Mouse (Mus musculus) intestine, postnatal 0 days (tissue): ENCODE results near the gene Zmynd10. TPM values are rescaled to one million over a fixed set of nuclear protein-coding genes. Genes with fewer than 3 reads are reported as not detected.
A peak's percentile ranks its signal among the peaks of the same experiment; 100 is the strongest.

Experiments used
- ATAC-seq: fragments of 200-750 bp; cut with Nextera tagmentation; 2 replicates; pipeline ENCODE4 v1.8.0; 2017; ENCODE audit warnings: mild to moderate bottlenecking, moderate TSS enrichment, moderate library complexity
- H3K27ac ChIP-seq: fragments of 300-500 bp; sonication (generic); 2 replicates; pipeline ENCODE4 v1.5.1; 2014; ENCODE audit warnings: mild to moderate bottlenecking, low read depth, low read length, moderate library complexity
- H3K27me3 ChIP-seq: fragments of 300-500 bp; sonication (generic); replicated peaks from 2 replicates; pipeline ENCODE4 v1.6.1; 2014; ENCODE audit warnings: low read length, mixed read lengths; ENCODE audit not compliant: control insufficient read depth, insufficient read depth
- H3K36me3 ChIP-seq: fragments of 300-500 bp; sonication (generic); 2 replicates; pipeline ENCODE4 v1.6.1; 2014; ENCODE audit warnings: mild to moderate bottlenecking, moderate library complexity; ENCODE audit not compliant: control insufficient read depth, insufficient read depth
- H3K4me1 ChIP-seq: fragments of 300-500 bp; sonication (generic); replicated peaks from 2 replicates; pipeline ENCODE4 v1.6.1; 2014; ENCODE audit warnings: antibody characterized with exemption, low read length, mixed read lengths; ENCODE audit not compliant: control insufficient read depth, insufficient read depth
- H3K4me2 ChIP-seq: fragments of 300-500 bp; sonication (generic); replicated peaks from 2 replicates; pipeline ENCODE4 v1.6.1; 2014; ENCODE audit warnings: low read depth, mild to moderate bottlenecking, moderate library complexity
- H3K4me3 ChIP-seq: fragments of 300-500 bp; sonication (generic); 2 replicates; pipeline ENCODE4 v1.5.1; 2014; ENCODE audit warnings: low read depth, low read length
- H3K9ac ChIP-seq: fragments of 300-500 bp; sonication (generic); 2 replicates; pipeline ENCODE4 v1.6.1; 2014; ENCODE audit warnings: mild to moderate bottlenecking, low read depth, low read length
- H3K9me3 ChIP-seq: fragments of 300-500 bp; sonication (generic); 2 replicates; pipeline ENCODE4 v1.6.1; 2016; ENCODE audit warnings: mixed run types; ENCODE audit not compliant: control insufficient read depth
- CTCF ChIP-seq: sonication (generic); IDR thresholded peaks from 2 replicates; pipeline ENCODE4 v1.5.1; 2016; ENCODE audit warnings: low read depth, mild to moderate bottlenecking, control low read depth, antibody characterized with exemption, moderate library complexity
- WGBS: fragments of 180-500 bp; shearing (Covaris S2); extraction: QIAGEN DNeasy Blood & Tissue Kit; methylation state at CpG from one replicate; pipeline ENCODE4 v1.1.7; 2014; 5-methylcytosine and 5-hydroxymethylcytosine counted together
- polyA plus RNA-seq: library from polyadenylated mRNA; unstranded; fragments of >200 nt; fragmentation: Nextera tagmentation; extraction: Ambion mirVana; gene quantifications from 2 replicates; pipeline ENCODE4 v1.2.1, GENCODE M21; 2015

The Zmynd10 gene
- polyA plus RNA-seq, 1 experiment from 2014 or later = 5.0 TPM

GRCm38 (mm10) chr9:107586504-107586903, 39.4 kb downstream of the Zmynd10 start:
- Histone ChIP-seq H3K27ac (peak overlapping the region; percentile 78), H3K4me2 (peak overlapping the region; percentile 6; the same call in 1 of the 2 replicates), H3K27me3 (no peaks in the 10 kb centered on the region), H3K4me1 (peaks cover 4% of the 10 kb centered on the region; the same call in 1 of the 2 replicates), H3K9ac (no peak overlapping the region), H3K9me3 (no peaks in the 10 kb centered on the region), H3K36me3 (peaks cover 30% of the 10 kb centered on the region), H3K4me3 (no peak overlapping the region)
- ATAC-seq = no peak
- 83% methylated on average over 5 of the region's 5 CpGs for WGBS
- no peak for TF ChIP-seq CTCF

GRCm38 (mm10) chr9:107586974-107587832, 40.1 kb downstream of the Zmynd10 start, which contains the start of gene Ifrd2:
Ifrd2 (plus strand) TSS chr9:107587642.
- peaks cover 4% of the 10 kb centered on the region; the same call in 1 of the 2 replicates for H3K4me1 ChIP-seq
- peak within 1 kb of the TSS; percentile 78 for H3K27ac ChIP-seq
- peak within 1 kb of the TSS; percentile 87 for H3K4me2 ChIP-seq
- 9% methylated on average over 46 of the region's 46 CpGs for WGBS
- H3K9me3 ChIP-seq = no peaks in the 10 kb centered on the region
- peaks cover 37% of the 10 kb centered on the region for H3K36me3 ChIP-seq
- H3K9ac ChIP-seq = peak within 1 kb of the TSS; percentile 47
- no peaks in the 10 kb centered on the region for H3K27me3 ChIP-seq
- peak within 1 kb of the TSS; percentile 70 for H3K4me3 ChIP-seq
- ATAC-seq = peak; percentile 92
- no peak; the same call in 1 of the 2 replicates for TF ChIP-seq CTCF

- TF ChIP-seq CTCF = no peak
- peak; percentile 2; the same call in 1 of the 2 replicates for ATAC-seq
- no peaks in the 10 kb centered on the region for H3K27me3 ChIP-seq
- H3K4me1 ChIP-seq = peaks cover 4% of the 10 kb centered on the region; the same call in 1 of the 2 replicates
- H3K4me2 ChIP-seq = peak overlapping the region; percentile 87
- H3K27ac ChIP-seq = no peak overlapping the region
- 1% methylated on average over 33 of the region's 33 CpGs for WGBS
- no peaks in the 10 kb centered on the region for H3K9me3 ChIP-seq
- peak overlapping the region; percentile 70 for H3K4me3 ChIP-seq
- peaks cover 41% of the 10 kb centered on the region for H3K36me3 ChIP-seq
- H3K9ac ChIP-seq = peak overlapping the region; percentile 47
These were observed 40.9 kb downstream of the Zmynd10 start for GRCm38 (mm10) chr9:107587833-107588639.

GRCm38 (mm10) chr9:107590058-107590772, 43.1 kb downstream of the Zmynd10 start:
- Histone ChIP-seq H3K4me3 (peak overlapping the region; percentile 26), H3K27ac (peak overlapping the region; percentile 95), H3K9me3 (no peaks in the 10 kb centered on the region), H3K4me2 (peak overlapping the region; percentile 60), H3K9ac (peak overlapping the region; percentile 26; the same call in 1 of the 2 replicates), H3K4me1 (peaks cover 4% of the 10 kb centered on the region; the same call in 1 of the 2 replicates), H3K27me3 (no peaks in the 10 kb centered on the region), H3K36me3 (peaks cover 37% of the 10 kb centered on the region)
- ATAC-seq = peak; percentile 42
- TF ChIP-seq CTCF = peak; percentile 54
- WGBS = 49% methylated on average over 25 of the region's 25 CpGs

- Histone ChIP-seq H3K36me3 (peaks cover 37% of the 10 kb centered on the region), H3K27me3 (no peaks in the 10 kb centered on the region), H3K9ac (peak overlapping the region; percentile 26; the same call in 1 of the 2 replicates), H3K4me2 (peak overlapping the region; percentile 60), H3K4me1 (peaks cover 4% of the 10 kb centered on the region; the same call in 1 of the 2 replicates), H3K4me3 (peak overlapping the region; percentile 26), H3K9me3 (no peaks in the 10 kb centered on the region), H3K27ac (peak overlapping the region; percentile 95)
- WGBS = 47% methylated on average over 6 of the region's 6 CpGs
- TF ChIP-seq CTCF = no peak
- ATAC-seq = peak; percentile 20; the same call in 1 of the 2 replicates
These were observed 43.6 kb downstream of the Zmynd10 start for GRCm38 (mm10) chr9:107590773-107591060.
